Mouse (Mus musculus) v-Abl transformed pro-B cells (cell line): ENCODE data around the gene Btk.

Experiments
- in situ Hi-C, 2 experiments: fragments of 400-800 bp; cut with MboI; formaldehyde crosslinking; loops; one replicate each; pipeline ENCODE4 v1.15.1; 2025; ENCODE audit not compliant: unreplicated experiment in 2 of 2

Gene Btk

DNA sequence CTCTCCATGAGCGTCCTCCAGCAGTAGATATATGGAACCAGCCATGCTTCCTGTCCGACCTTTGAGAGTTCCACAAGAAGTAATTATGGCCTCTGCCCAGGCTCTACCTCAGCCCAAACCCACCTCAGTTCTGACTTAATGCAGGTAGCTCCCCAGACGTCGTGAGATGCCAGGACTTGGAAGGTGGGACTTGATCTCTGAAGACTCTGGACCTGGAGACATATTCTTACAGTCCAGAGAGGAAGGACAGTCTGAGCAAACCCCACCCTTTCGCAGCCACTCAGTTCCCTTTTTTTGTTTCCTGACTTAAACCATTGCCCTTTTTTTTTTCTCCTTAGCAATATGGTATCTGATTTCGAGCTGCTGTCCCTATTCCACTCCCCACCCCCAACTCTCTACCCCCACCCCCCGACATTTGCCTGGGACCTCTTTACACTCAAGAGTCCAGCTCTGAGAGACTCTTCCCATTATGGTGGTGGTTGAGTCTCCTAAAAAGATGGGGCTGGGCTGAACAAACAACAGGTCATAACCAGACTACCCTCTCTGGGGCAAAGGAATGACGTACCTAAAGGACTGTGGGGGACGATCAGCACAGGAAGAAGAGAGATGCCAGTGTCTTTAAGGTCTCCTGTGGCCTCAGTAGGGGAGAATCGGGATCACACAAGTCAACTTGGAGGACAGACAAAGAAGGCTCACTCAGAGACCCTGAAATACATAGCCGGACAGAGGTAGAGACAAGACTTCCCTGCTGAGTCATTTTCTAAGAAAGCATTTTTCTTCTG, at the start of gene Btk:
Btk (minus strand) TSS at position 683 of the 782 bp plus-strand sequence.
- in situ Hi-C loops = no loop called here

DNA sequence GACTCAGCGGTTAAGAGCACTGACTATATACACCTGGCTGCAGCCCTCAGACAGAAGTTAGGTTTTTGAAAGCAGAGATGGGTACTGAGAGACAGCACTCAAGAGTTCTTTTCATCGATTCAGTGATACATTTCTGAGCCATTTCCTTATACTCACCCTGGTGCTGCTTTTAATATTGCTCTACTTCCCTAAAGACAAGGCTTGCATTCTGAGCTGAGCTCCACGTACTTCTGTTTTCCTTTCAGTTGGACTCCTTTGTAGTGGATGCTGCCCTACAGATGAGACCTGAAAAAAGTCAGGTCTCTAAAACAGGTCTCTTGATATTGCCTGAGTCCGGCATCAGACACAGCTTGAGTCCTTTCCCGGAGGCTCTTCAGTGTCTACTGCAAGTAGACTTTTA, 49.3 kb upstream of the Btk start:
- in situ Hi-C loops = no loop called here

DNA sequence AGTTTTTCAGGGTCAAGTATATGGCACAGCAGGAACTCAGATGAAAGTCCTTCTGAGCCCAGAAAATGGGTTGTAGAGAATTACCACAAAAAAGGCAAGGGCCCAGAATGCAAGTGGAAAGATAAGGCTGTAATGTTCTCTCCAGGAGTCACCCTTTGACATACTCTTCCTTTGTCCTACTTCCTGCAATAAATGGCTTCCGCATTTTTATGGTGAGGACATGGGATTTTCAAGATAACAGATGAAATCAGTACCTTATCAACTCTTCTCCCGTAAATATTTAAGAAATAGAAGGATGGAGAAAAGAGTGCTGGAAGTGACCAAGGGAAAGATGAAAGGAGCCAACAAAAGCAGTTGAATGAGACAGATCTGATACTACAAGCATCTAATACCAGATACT, 44.8 kb upstream of the Btk start:
- in situ Hi-C loops = no loop called here

GRCm38 (mm10) chrX:134623350-134623749, 40.0 kb upstream of the Btk start:
- in situ Hi-C loops = loop anchor here (25.0 kb wide), 2 partner anchors 286 to 464 kb away; no protein-coding TSS in a partner anchor

GRCm38 (mm10) chrX:134621685-134622084, 38.3 kb upstream of the Btk start:
- in situ Hi-C loops = loop anchor here (25.0 kb wide), 2 partner anchors 284 to 466 kb away; no protein-coding TSS in a partner anchor

- in situ Hi-C loops = loop anchor here (25.0 kb wide), 2 partner anchors 283 to 467 kb away; no protein-coding TSS in a partner anchor
Measured at GRCm38 (mm10) chrX:134620254-134620865, 37.0 kb upstream of the Btk start.

DNA sequence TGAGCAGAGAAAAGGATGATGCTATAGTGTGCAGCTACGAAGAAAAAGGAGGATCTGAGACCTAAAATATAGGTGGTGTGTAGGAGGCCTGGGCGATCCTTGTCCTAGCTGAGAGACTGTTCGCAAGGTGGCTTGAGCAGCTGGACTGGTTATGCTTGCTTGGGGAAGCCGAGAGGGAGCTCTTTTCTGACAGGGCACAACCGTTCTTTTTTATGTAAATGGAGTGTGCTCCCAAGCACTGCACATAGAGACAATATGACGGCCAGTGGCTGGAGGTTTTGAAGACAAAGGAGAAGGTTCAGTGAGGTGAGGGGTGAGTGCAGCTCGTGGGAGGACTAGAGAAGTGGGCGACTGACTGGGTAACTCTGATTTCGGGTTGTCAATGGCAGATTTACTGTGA, 36.3 kb upstream of the Btk start:
- in situ Hi-C loops = loop anchor here (10.0 to 25.0 kb wide), 4 partner anchors 105 to 675 kb away; no protein-coding TSS in a partner anchor

- in situ Hi-C loops = loop anchor here (10.0 to 25.0 kb wide), 4 partner anchors 110 to 670 kb away; no protein-coding TSS in a partner anchor
Measured at GRCm38 (mm10) chrX:134614306-134614705, 30.9 kb upstream of the Btk start.

DNA sequence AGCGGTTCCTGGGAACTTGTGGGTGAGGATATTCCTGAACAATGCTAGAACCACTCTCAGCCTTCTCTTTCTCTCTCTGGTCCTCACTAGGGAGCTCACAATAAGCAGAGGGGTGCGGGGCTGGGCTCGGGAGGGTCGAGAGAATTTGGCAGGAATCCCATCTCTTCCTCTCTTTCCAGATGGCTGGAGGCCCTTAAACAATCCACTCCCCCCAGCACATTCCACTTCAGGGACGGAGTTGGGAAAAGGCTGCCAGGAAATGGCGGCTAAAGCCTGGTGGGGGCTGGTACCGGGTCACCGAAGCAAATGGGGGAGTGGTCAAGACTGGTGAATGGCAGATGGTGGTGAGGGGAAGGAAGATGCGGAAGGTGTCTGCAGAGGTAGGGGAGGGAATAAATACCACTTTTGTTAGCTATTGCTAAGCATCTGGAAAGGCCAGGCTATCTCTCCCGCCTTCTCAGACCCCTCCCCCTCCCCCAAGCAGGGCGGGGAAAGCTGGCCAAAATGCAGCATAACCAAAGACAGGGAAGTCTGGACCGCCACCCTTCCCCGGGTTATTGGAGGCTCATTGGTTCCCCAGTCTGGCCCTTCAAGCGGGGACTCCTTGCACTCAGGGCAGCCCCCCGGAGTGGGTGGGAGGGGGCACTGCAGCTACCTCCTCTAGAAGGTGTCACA, 29.1 kb upstream of the Btk start:
- in situ Hi-C loops = loop anchor here (10.0 to 25.0 kb wide), 4 partner anchors 112 to 668 kb away; no protein-coding TSS in a partner anchor

DNA sequence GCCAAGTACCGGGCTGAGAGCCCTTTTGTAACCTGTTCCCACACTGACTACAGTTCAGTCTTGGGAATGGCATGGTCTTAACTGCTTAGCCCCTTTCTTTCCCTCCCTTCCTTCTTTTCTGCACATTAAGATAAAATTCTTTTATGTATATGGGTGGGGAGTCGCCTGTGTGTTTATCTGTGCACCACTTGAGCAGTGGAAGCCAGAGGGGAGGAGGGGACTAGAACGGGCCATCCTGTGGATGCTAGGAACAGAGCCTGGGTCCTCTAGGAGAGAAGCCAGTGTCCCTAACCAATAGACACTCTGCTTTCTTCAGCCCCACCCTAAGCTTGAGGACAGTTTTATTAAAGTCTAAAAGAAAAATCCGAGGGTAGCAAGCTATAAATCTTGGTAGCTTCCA, 27.6 kb upstream of the Btk start:
- in situ Hi-C loops = loop anchor here (10.0 to 25.0 kb wide), 4 partner anchors 114 to 666 kb away; no protein-coding TSS in a partner anchor

DNA sequence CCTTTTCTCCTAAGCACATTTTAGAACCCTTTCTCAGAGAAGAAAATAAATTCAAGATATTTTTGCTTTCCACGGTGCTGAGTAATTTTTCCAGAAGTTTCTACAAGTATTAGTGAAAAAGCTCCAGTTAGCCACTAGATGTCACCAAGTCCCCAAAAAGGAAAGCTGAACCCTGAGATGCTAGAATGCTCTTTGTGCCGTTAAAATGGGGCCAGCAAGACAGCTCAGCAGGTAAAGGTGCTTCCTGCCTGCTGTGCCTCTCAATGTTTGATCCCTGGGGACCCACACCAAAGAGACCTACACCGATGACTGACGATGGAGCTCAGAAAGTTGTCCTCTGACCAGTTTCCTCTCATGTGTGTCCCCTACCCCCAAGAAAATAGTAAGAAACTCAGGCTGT, 26.1 kb upstream of the Btk start:
- in situ Hi-C loops = loop anchor here (10.0 to 25.0 kb wide), 3 partner anchors 272 to 478 kb away; no protein-coding TSS in a partner anchor

DNA sequence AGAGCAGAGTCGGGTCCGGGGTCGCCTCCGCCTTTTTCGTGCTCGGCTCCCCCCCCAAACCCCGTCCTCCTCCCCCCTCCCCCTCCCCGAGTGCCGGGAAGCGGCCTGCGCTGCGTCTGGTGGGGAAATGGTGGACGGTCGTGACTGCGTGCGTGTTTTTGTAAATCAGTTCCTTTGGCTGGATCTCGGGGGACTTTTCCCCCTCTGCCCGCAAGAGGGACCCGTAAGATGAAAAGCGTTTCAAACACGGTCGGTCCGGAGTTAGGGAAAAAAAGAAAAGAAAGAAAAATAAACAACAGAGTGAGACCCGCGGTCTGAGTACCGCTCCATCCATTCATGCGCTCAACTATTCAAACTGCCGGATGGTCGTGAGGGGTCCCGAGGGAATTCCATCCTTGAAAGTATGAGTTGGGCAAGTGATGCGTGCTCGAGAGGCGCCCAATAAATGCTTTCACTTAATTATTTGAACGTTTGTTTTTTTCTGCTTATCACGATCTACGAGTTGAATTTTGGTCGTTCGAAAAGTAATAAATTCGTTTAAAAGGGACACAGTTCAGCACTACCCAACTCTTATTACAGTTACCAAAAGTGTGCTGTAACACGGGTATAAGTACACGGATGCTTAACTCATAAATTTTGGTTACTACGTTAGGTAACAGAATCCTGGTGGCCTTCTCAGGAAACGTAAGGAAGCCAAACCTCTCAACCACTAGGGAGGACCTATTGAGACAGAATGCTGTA, 18.2 kb upstream of the Btk start:
- in situ Hi-C loops = loop anchor here (5.0 to 25.0 kb wide), 5 partner anchors 39 to 486 kb away; no protein-coding TSS in a partner anchor

DNA sequence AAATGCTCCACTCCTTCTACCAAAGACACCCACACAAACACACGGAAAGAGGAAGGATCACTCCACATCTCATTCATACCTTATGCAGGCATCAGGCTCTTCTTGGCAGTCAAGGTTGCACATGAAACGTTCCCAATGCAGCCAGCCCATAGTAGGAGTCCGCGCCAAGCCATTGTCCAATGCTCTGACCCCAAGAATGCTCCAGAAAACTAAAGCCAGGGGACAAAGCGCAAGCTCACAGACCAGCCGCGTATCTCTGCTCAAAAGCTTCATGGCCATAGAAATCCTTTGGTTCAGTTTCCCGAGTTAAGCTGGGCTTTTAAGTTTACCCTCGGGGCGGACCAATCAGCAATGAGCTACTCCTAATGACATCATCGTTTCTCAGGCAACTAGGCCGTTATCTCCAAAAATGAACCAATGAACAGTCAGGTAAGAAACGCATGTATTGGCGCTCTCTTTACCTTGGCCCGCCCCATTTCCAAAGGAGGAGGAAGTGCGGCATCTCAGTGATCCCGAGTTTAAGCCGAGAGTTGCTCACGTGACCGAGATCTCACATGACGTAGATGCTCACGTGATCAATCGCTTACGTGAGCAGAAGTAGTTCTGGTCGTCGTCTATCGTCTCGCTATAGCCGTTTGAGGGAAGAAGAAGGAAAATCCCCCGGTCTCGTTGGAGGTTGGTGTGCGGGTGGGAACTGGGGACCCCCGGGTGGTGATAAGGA, 17.4 kb upstream of the Btk start, which contains the start of the genes Gla and Hnrnph2:
Gla (minus strand) TSS at position 467 of the 721 bp plus-strand sequence.
Hnrnph2 (plus strand) TSS at position 521 of the 721 bp plus-strand sequence.
- in situ Hi-C loops = loop anchor here (5.0 to 25.0 kb wide), 5 partner anchors 39 to 486 kb away; no protein-coding TSS in a partner anchor

GRCm38 (mm10) chrX:134599922-134600565, 16.7 kb upstream of the Btk start:
- in situ Hi-C loops = loop anchor here (5.0 to 25.0 kb wide), 5 partner anchors 38 to 487 kb away; no protein-coding TSS in a partner anchor

DNA sequence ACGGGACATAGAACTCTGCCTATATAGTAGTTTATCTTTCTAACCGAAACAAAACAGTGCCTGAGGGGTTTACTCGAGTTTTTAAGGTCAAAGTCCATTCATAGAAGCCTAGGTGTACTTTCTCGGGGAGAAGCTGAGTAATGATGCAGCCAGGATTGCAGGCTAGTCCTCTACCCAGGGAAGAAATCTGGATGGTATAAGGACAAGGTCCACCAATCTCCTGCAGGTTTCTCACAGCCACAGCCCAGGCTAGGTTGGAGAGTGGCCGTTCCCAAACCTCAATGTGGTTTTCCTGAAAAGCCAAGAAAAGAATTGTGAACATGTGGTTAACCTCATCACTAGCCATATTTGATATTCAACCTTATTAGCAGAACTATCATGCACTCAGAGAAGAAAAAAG, 6.5 kb upstream of the Btk start:
- in situ Hi-C loops = no loop called here

DNA sequence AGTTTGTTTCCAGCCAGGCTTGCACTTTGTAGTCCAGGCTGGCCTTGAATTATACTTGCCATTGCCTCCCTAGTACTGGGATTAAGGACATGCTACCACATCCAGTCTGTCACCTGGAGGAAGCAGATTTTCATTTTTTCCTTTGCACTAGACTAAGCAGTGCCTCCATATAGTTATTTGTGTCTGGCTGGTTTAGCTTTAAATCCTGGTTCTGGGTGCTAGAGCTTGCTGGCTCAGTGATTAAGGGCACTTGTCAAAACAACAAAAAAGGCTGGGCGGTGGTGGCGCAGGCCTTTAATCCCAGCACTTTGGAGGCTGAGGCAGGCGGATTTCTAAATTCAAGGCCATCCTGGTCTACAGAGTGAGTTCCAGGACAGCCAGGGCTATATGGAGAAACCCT, 5.6 kb upstream of the Btk start:
- in situ Hi-C loops = no loop called here

DNA sequence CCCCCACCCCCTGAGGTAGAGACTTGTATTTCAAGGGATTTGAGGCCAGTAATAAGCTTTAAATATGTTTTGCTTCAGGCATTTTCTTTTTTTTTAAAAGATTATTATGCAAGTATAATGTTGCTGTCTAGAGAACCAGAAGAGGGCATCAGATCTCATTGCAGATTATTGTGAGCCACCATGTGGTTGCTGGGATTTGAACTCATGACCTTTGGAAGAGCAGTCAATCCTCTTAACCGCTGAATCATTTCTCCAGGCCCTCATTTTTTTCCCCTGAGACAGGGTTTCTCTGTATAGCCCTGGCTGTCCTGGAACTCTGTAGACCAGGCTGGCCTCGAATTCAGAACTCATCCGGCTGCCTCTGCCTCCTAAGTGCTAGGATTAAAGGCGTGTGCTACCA, 4.9 kb upstream of the Btk start:
- in situ Hi-C loops = no loop called here

DNA sequence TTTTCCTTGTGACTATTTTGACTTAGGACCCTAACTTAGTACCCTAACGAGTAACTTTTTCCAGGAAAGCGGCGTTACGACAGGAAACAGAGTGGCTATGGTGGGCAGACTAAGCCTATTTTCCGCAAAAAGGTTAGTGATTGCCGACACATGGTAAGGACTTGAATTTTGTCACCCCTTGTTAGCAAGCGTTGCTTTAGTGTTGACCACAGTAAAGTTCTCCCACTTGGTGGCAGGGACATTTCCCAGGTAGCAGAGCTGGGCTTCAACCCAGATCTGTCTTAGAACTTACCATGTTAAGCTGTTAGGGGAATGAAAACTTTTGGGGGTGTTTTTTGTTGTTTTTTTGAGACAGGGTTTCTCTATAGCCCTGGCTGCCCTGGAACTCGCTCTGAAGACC, 3.1 kb upstream of the Btk start:
- in situ Hi-C loops = no loop called here
